Mouse (Mus musculus): ENCODE measurements around the gene Guk1. TPM values are rescaled to one million over a fixed set of nuclear protein-coding genes. Genes with fewer than 3 reads are reported as not detected.
"Not testable (repeated sequence)": the region's sequence is repeated elsewhere in the genome, so short reads cannot be mapped to it uniquely, and the experiment has no call there.

The Guk1 gene
- 10 to 100 TPM; 36.2 to 43.1 (median 36.8) TPM for total RNA-seq (2022)

- DNase-seq (ENCODE audit: low spot score in 2 of 2): no peak
These were observed at the start of gene Guk1 for GRCm38 (mm10) chr11:59192059-59192386. Gene Guk1, minus strand, starts transcription at chr11:59192212.

GRCm38 (mm10) chr11:59239796-59240195 is 47.8 kb upstream of the Guk1 start:
- DNase-seq (ENCODE audit: low spot score in 2 of 2): no peak

GRCm38 (mm10) chr11:59239428-59239785 is 47.4 kb upstream of the Guk1 start:
- no peak for DNase-seq (ENCODE audit: low spot score in 2 of 2)

- peak; percentile 23 to 51 for DNase-seq (ENCODE audit: low spot score in 2 of 2)
These were observed 46.8 kb upstream of the Guk1 start for GRCm38 (mm10) chr11:59238525-59239427.

GRCm38 (mm10) chr11:59232797-59233196 is 40.8 kb upstream of the Guk1 start:
- no peak for DNase-seq (ENCODE audit: low spot score in 2 of 2)

GRCm38 (mm10) chr11:59230144-59230760 is 38.2 kb upstream of the Guk1 start:
- DNase-seq (ENCODE audit: low spot score in 2 of 2): peak in 1 of 2 experiments; percentile 36

GRCm38 (mm10) chr11:59228122-59228953 is 36.3 kb upstream of the Guk1 start, which contains the start of gene Arf1:
Gene Arf1, minus strand, starts transcription at chr11:59228270.
- DNase-seq (ENCODE audit: low spot score in 2 of 2): peak; percentile 94 to 95

- DNase-seq (ENCODE audit: low spot score in 2 of 2): peak in 1 of 2 experiments; percentile 27
These were observed 35.7 kb upstream of the Guk1 start for GRCm38 (mm10) chr11:59227604-59228121.

- no peak for DNase-seq (ENCODE audit: low spot score in 2 of 2)
These were observed 35.0 kb upstream of the Guk1 start for GRCm38 (mm10) chr11:59226787-59227603.

GRCm38 (mm10) chr11:59226251-59226650 is 34.2 kb upstream of the Guk1 start:
- no peak for DNase-seq (ENCODE audit: low spot score in 2 of 2)

GRCm38 (mm10) chr11:59225167-59225566 is 33.2 kb upstream of the Guk1 start:
- DNase-seq (ENCODE audit: low spot score in 2 of 2): no peak

GRCm38 (mm10) chr11:59224470-59224869 is 32.5 kb upstream of the Guk1 start:
- DNase-seq (ENCODE audit: low spot score in 2 of 2): no peak

- no peak for DNase-seq (ENCODE audit: low spot score in 2 of 2)
These were observed 32.0 kb upstream of the Guk1 start for GRCm38 (mm10) chr11:59224025-59224424.

GRCm38 (mm10) chr11:59222306-59222705 is 30.3 kb upstream of the Guk1 start:
- no peak for DNase-seq (ENCODE audit: low spot score in 2 of 2)

GRCm38 (mm10) chr11:59221604-59222003 is 29.6 kb upstream of the Guk1 start:
- DNase-seq (ENCODE audit: low spot score in 2 of 2): no peak

GRCm38 (mm10) chr11:59219064-59219463 is 27.1 kb upstream of the Guk1 start:
- DNase-seq (ENCODE audit: low spot score in 2 of 2): no peak

- DNase-seq (ENCODE audit: low spot score in 2 of 2): no peak
These were observed 26.5 kb upstream of the Guk1 start for GRCm38 (mm10) chr11:59218389-59218998.

- no peak for DNase-seq (ENCODE audit: low spot score in 2 of 2)
These were observed 24.9 kb upstream of the Guk1 start for GRCm38 (mm10) chr11:59216955-59217354.

- DNase-seq (ENCODE audit: low spot score in 2 of 2): no peak
These were observed 21.0 kb upstream of the Guk1 start for GRCm38 (mm10) chr11:59212892-59213494.

- DNase-seq (ENCODE audit: low spot score in 2 of 2): not testable (repeated sequence)
These were observed 20.3 kb upstream of the Guk1 start for GRCm38 (mm10) chr11:59212320-59212719.

All from gastrocnemius, adult 8-10 months (tissue).